Mouse (Mus musculus) frontal cortex, adult (tissue): Measurements from ENCODE around the gene Mtch1.
A peak's percentile ranks its signal among the peaks of the same experiment; 100 is the strongest.

ENCODE experiments used
- ATAC-seq: cut with Nextera tagmentation; 2 replicates; pipeline ENCODE4 v1.9.2; 2017; ENCODE audit warnings: mild to moderate bottlenecking, moderate library complexity, mixed read lengths; ENCODE audit not compliant: low TSS enrichment

Gene Mtch1

GRCm38 (mm10) chr17:29310056-29310623 is 37.6 kb downstream of the Mtch1 start:
- ATAC-seq = no peak

GRCm38 (mm10) chr17:29305871-29306270 is 41.9 kb downstream of the Mtch1 start:
- ATAC-seq = no peak

GRCm38 (mm10) chr17:29305058-29305806 is 42.5 kb downstream of the Mtch1 start:
- no peak for ATAC-seq

- no peak for ATAC-seq
These were observed 43.2 kb downstream of the Mtch1 start for GRCm38 (mm10) chr17:29304376-29305057.

- ATAC-seq = no peak
These were observed 43.9 kb downstream of the Mtch1 start for GRCm38 (mm10) chr17:29303856-29304255.

GRCm38 (mm10) chr17:29303087-29303486 is 44.6 kb downstream of the Mtch1 start:
- ATAC-seq = no peak

GRCm38 (mm10) chr17:29302149-29302548 is 45.6 kb downstream of the Mtch1 start:
- ATAC-seq = peak; percentile 51; the same call in 1 of the 2 replicates

GRCm38 (mm10) chr17:29301421-29301820 is 46.3 kb downstream of the Mtch1 start:
- no peak for ATAC-seq

- ATAC-seq = peak; percentile 41; the same call in 1 of the 2 replicates
These were observed 46.8 kb downstream of the Mtch1 start for GRCm38 (mm10) chr17:29300926-29301325.

- no peak for ATAC-seq
These were observed 48.5 kb downstream of the Mtch1 start for GRCm38 (mm10) chr17:29299282-29299681.

GRCm38 (mm10) chr17:29297813-29298212 is 49.9 kb downstream of the Mtch1 start:
- ATAC-seq = no peak

- ATAC-seq = no peak
These were observed 50.4 kb downstream of the Mtch1 start for GRCm38 (mm10) chr17:29297321-29297720.

GRCm38 (mm10) chr17:29295835-29296234 is 51.9 kb downstream of the Mtch1 start:
- ATAC-seq = no peak

GRCm38 (mm10) chr17:29293807-29294605 is 53.7 kb downstream of the Mtch1 start:
- ATAC-seq = no peak

GRCm38 (mm10) chr17:29292996-29293395 is 54.7 kb downstream of the Mtch1 start:
- no peak for ATAC-seq

- ATAC-seq = no peak
These were observed 55.9 kb downstream of the Mtch1 start for GRCm38 (mm10) chr17:29291793-29292192.

GRCm38 (mm10) chr17:29282216-29282952 is 65.3 kb downstream of the Mtch1 start:
- ATAC-seq = no peak
